Mouse (Mus musculus) ES-E14 (cell line): ENCODE measurements around the gene Zfp451. TPM values are rescaled to one million over a fixed set of nuclear protein-coding genes. Genes with fewer than 3 reads are reported as not detected.

Experiments
- DNase-seq: peaks from one replicate; pipeline ENCODE4 v3.0.0-alpha.2; 2013; ENCODE audit warnings: low read depth, low spot score
- H3K27ac ChIP-seq: 2 replicates; pipeline ENCODE4 v1.5.1; 2012; ENCODE audit warnings: low read depth, mild to moderate bottlenecking, low read length, moderate library complexity, mixed read lengths; ENCODE audit not compliant: poor library complexity, insufficient read depth, severe bottlenecking
- H3K36me3 ChIP-seq: 2 replicates; pipeline ENCODE4 v1.6.1; 2012; ENCODE audit warnings: mild to moderate bottlenecking, low read length, moderate library complexity, mixed read lengths; ENCODE audit not compliant: control insufficient read depth, poor library complexity, insufficient read depth, severe bottlenecking
- H3K4me1 ChIP-seq, 2 experiments: fragments of 150-350 bp in 1 of 2; sonication (generic) in 1 of 2; 2 replicates each; pipeline ENCODE4 v1.6.1; 2012; ENCODE audit warnings: low read length in 2 of 2, mild to moderate bottlenecking in 1 of 2, mixed read lengths in 1 of 2; ENCODE audit not compliant: control insufficient read depth in 2 of 2, insufficient read depth in 2 of 2, poor library complexity in 1 of 2
- H3K4me3 ChIP-seq, 2 experiments: fragments of 150-350 bp in 1 of 2; sonication (generic) in 1 of 2; 2 replicates each; pipeline ENCODE4 v1.5.1; 2012; ENCODE audit warnings: low read length in 2 of 2, low read depth in 1 of 2, mild to moderate bottlenecking in 1 of 2, mixed read lengths in 1 of 2; ENCODE audit not compliant: insufficient read depth in 1 of 2, poor library complexity in 1 of 2, severe bottlenecking in 1 of 2
- H3K9ac ChIP-seq: 2 replicates; pipeline ENCODE4 v1.6.1; 2012; ENCODE audit warnings: low read depth, mild to moderate bottlenecking, low read length, mixed read lengths; ENCODE audit not compliant: poor library complexity, insufficient read depth, severe bottlenecking
- H3K9me3 ChIP-seq: fragments of 150-350 bp; sonication (generic); 2 replicates; pipeline ENCODE4 v1.6.1; 2012; ENCODE audit warnings: low read depth, mild to moderate bottlenecking, low read length; ENCODE audit not compliant: control insufficient read depth, insufficient read depth
- CHD2 ChIP-seq: IDR thresholded peaks from 2 replicates; pipeline ENCODE4 v1.6.1; 2014; ENCODE audit warnings: mild to moderate bottlenecking, low read depth, low read length, inconsistent platforms
- HCFC1 ChIP-seq: IDR thresholded peaks from 2 replicates; pipeline ENCODE4 v1.6.1; 2012; ENCODE audit warnings: low read length, inconsistent platforms, borderline replicate concordance; ENCODE audit not compliant: insufficient read depth
- MAFK ChIP-seq: IDR thresholded peaks from 2 replicates; pipeline ENCODE4 v1.6.1; 2014; ENCODE audit warnings: mild to moderate bottlenecking, low read depth, low read length, inconsistent platforms; ENCODE audit not compliant: insufficient read depth
- ZC3H11A ChIP-seq: IDR thresholded peaks from 2 replicates; pipeline ENCODE4 v1.6.1; 2012; ENCODE audit warnings: low read depth, mild to moderate bottlenecking, inconsistent platforms, low read length, borderline replicate concordance
- ZNF384 ChIP-seq: IDR thresholded peaks from 2 replicates; pipeline ENCODE4 v1.6.1; 2012; ENCODE audit warnings: low read depth, low read length, inconsistent platforms
- in situ Hi-C, 2 experiments: fragments of 600-800 bp; cut with MboI; formaldehyde crosslinking; loops; one replicate each; pipeline ENCODE4 v1.15.1; 2025; ENCODE audit warnings: low sequenced_read_pairs in 2 of 2, inconsistent platforms in 1 of 2; ENCODE audit not compliant: unreplicated experiment in 2 of 2
- total RNA-seq: library from RNA; depleted of rRNA; stranded (reverse); fragments of 300-350 nt; gene quantifications from 2 replicates; pipeline ENCODE4 v1.2.3, GENCODE M21; 2012

Zfp451 gene
- total RNA-seq, 1 experiment = 27.7 TPM

DNA sequence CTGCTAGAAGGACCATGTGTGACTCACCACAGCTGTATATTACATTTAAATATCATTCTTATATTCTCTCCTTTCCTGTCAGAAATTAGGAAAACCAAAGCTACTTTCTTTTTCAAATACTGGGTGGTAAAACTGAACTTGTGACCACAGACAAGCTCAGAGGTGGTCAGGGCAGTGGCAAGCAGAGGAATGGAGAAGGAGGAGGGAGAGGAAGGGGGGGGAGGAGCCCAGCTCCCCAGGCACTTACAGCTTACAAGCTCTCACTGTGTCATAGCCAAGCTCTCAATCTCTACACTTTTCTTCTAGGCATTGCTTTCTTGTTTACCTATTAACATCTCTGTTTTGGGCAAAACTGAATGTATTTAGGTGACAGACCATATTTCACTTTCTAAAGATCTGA lies 45.6 kb downstream of the Zfp451 start:
- no peak overlapping the region for H3K27ac ChIP-seq
- TF ChIP-seq HCFC1 (no peak), CHD2 (no peak)
- no peaks in the 10 kb centered on the region for H3K9me3 ChIP-seq
- H3K36me3 ChIP-seq = peaks cover 14% of the 10 kb centered on the region
- no peak for DNase-seq
- H3K4me1 ChIP-seq = no peaks in the 10 kb centered on the region
- H3K4me3 ChIP-seq = no peak overlapping the region
- in situ Hi-C loops = no loop called here
- H3K9ac ChIP-seq = no peak overlapping the region

DNA sequence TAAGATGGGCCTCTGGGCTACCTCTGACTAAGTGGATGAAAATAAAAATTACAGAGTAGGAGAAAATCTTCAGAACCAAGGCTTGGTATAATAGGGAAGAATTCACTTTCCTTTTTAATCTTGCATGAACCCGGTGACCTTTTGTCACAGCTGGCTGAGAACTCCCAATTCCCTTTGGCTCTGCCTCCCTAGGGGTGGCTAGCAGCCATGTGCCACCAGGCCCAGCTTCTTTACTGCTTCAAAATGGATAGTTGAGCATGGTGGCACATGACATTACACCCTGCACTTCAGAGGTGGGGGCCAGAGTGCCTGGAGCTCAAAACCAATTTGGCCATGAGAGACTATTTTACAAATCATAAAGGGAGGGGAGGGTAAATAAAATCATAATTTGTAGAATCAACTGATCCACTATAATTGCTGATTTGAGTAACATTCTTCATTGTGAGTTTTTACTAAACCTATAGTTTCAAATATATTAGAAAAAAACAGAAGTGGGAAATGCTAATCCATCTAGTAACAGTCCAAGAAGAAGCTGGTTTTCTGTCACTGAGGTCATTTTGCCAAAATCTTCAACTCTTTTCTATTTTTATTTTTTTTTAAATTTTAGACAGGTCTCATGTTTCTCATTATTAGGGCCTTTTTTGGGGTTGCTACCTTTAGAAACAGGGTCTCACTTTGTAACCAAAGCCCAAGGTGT lies 46.2 kb downstream of the Zfp451 start:
- no peak for DNase-seq
- Histone ChIP-seq H3K4me1 (no peaks in the 10 kb centered on the region), H3K4me3 (no peak overlapping the region), H3K9me3 (no peaks in the 10 kb centered on the region), H3K27ac (no peak overlapping the region), H3K9ac (no peak overlapping the region), H3K36me3 (peaks cover 14% of the 10 kb centered on the region)
- TF ChIP-seq ZC3H11A (no peak), MAFK (no peak), HCFC1 (no peak), ZNF384 (no peak), CHD2 (no peak)
- in situ Hi-C loops = no loop called here

DNA sequence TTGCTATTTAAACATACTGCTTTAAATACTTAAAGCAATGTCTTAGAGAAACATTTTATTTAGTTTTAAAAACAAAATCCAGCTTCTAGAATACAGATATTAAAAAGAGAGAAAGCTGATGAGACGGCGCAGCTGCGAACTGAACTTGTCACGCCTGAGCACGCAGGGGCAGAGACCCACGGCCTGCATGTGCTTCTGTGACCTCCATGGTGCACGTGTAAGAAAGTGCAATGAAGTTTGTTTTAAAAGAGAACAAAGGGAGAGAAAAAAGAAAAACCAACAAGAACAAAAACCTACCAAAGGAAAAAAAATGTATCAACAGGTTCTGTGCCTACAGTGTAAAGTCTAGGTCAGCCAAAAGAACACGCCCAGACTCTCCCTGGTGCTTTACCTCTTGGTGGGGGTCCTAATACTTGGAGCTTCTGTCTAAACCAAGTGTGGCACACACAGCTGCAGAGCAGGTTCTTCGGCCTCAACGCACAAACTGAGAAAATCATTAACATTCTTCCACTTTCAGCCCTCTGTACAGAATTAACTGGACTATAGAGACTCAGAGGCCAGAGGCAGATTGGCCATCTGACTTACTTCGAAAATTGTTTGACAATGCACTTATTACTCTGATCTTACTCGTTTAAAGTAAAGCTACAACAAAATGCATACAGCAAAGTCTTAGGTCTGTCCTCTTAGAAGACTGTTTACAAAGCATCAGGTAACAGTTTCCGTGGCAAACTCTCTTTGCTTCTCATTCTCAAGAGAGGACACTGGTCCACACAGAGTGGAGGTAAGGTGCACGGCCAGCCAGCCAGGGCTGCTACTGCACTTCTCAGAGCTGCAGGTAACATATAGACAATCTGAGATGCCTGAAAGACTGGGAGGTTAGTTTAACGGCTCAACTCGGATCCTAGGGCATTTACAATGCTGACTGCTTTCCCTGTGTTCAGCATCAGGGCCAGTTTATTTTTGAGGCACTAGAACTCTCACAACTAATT lies 47.6 kb downstream of the Zfp451 start:
- no peak overlapping the region for H3K4me3 ChIP-seq
- DNase-seq = no peak
- peaks cover 14% of the 10 kb centered on the region for H3K36me3 ChIP-seq
- TF ChIP-seq ZNF384 = no peak
- no peak overlapping the region for H3K9ac ChIP-seq
- H3K9me3 ChIP-seq = no peaks in the 10 kb centered on the region
- in situ Hi-C loops = no loop called here
- H3K4me1 ChIP-seq = no peaks in the 10 kb centered on the region
- H3K27ac ChIP-seq = no peak overlapping the region

DNA sequence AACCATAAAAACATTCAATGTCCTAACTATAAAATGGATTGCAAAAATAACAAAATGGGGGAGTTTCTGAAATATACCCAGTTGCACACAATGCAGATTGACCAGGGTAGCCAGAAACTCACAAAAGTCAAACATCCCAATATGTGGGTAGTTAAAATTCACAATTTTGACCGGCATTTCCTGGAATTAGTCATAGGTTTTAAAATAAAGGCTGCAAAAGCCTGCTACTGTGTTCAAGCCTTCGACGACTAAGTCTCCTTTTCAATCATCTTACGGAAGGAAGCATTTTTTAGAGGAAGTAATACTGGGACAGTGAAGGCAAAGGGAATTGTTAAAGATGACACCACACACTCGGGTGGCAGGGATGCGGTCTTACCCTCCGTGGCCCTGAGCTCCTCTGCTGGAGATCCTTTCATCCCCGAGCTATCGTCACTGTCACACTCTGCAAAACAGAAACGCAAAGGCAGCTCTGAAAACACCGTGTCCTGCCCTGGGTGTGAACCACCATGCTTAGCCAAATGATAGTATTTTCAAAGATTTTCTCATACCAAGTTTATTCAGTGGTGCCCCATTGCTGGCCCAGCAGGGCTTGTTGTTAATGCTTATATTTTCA lies 48.8 kb downstream of the Zfp451 start:
- in situ Hi-C loops = no loop called here
- Histone ChIP-seq H3K27ac (no peak overlapping the region), H3K4me1 (no peaks in the 10 kb centered on the region), H3K9me3 (no peaks in the 10 kb centered on the region), H3K4me3 (no peak overlapping the region), H3K9ac (no peak overlapping the region), H3K36me3 (peaks cover 7% of the 10 kb centered on the region)
- DNase-seq = no peak
- TF ChIP-seq ZC3H11A (no peak), MAFK (no peak), HCFC1 (no peak), CHD2 (no peak), ZNF384 (no peak)
